Mouse (Mus musculus) lung, postnatal 0 days (tissue): ENCODE data around the gene Cntnap5c.

Source experiments
- CTCF ChIP-seq: IDR thresholded peaks from 2 replicates; pipeline ENCODE4 v1.5.1; 2016; ENCODE audit warnings: antibody characterized with exemption, mild to moderate bottlenecking
- EP300 ChIP-seq: IDR thresholded peaks from 2 replicates; pipeline ENCODE4 v1.6.1; 2016; ENCODE audit warnings: antibody characterized with exemption, mild to moderate bottlenecking, control low read depth

DNA sequence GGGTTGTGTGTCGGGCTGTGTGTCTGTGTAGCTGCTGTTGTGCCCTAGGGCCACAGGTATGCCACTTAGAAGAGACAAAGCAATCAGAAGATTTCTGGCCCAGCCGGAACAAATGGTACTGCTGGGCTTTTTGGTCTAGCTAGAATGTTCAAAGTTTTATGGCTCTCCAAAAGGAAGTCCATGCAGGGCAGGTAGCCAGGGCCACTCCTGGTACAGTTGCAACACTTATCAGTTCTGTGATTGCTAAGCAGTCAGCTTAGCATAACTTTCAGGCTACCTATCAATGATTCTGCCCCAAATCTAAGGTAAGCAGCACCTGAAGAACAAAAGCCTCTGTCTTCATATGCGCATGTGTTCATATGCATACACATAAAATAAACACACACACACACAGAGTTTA is 26.0 kb downstream of the Cntnap5c start:
- TF ChIP-seq CTCF = no peak
- no peak for TF ChIP-seq EP300
